Mouse (Mus musculus) monocyte, adult 2 months (primary cell): ENCODE measurements around the gene Hoxb5.

Source experiments
- DNase-seq, 2 experiments: peaks; one replicate each; pipeline ENCODE4 v3.0.0; 2022; ENCODE audit warnings: low spot score in 2 of 2, low read depth in 1 of 2

The Hoxb5 gene

DNA sequence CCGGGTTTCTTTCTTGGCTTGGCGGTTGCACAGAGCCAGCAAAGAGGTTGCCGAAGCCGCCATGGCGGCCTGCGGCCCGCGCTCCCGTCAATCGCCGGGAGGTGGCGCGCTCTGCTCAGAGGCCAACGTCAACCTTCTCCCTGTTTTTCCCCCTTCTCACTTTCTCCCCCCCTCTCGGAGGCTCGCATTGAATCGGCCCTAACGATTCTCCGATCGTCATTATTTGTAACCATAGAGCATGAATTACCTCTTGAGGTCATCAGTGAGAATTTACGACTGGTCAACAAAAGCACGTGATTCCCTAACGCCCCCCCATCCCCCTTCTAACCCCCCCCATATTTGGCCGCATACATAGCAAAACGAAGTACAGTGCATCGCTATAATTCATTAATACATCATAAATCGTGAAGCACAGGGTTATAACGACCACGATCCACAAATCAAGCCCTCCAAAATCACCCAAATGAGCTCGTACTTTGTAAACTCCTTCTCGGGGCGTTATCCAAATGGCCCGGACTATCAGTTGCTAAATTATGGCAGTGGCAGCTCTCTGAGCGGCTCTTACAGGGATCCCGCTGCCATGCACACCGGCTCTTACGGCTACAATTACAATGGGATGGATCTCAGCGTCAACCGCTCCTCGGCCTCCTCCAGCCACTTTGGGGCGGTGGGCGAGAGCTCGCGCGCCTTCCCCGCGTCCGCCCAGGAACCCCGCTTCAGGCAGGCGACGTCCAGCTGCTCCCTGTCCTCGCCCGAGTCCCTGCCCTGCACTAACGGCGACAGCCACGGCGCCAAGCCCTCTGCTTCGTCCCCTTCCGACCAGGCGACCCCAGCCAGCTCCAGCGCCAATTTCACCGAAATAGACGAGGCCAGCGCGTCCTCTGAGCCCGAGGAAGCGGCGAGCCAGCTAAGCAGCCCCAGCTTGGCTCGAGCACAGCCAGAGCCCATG, at the start of gene Hoxb5:
Gene Hoxb5 (plus strand): TSS at position 186 of the 949 bp plus-strand sequence.
- peak in 1 of 2 experiments; percentile 55 for DNase-seq

DNA sequence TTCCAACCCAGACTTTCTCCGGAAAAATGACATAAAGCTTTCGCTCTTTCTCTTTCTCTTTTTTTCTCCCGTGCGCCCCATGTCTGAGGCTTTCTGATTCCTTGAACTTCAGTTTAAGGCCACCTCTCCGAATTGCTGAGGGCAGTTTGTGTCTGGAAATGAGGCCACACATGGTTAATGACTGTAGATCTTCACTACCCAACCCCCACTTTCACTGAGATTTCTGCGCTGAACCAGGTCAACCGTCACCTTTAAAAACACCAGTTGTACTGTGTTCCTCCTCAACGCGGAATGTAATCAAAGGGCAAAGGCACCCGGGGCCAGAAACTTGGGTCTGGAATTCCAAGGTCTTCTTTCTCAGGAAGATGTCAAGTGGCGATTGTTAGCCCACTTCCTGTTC, 48.9 kb upstream of the Hoxb5 start:
- DNase-seq: no peak

DNA sequence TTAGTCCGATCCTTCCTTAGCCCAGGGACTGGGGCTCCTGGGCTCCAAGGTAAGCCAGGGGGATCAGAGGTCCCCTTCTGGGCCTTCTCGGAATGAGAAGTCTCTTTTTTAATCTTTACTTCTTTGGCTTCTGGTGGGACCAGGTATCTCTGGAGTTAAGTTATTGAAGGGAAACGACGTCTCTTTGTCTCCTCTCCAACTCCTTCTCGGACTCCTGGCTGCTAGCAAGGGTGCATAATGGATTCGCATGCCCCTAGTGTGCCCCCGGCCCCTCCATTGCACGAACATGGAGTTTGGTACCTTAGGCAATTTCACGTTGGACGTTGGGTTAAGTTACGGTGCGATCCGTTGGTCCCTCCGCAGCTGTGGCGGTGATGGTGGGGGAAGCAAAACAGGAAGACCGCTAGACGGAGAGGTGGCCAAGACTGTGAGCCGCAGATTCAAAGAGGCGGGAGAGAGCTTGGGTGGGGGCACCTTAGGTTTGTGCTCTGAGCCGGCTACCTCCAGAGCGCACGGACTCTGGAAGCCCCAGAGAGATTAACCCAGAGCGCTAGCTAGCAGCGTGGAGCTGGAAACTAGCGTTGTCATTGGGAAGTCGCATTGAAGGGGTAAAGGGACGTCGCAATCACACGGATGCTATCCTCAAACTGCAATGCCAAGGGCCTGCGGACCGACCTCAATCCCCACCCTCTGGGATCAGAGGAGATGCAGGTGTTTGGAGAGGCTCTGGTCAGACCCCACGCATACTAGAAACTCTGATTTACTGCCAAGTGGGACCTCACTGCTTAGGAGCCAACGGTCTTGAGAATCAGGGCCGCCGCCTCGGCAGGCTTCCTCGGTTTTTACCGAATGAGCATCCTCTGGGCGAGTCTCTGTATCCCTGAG, 47.8 kb upstream of the Hoxb5 start:
- no peak for DNase-seq

DNA sequence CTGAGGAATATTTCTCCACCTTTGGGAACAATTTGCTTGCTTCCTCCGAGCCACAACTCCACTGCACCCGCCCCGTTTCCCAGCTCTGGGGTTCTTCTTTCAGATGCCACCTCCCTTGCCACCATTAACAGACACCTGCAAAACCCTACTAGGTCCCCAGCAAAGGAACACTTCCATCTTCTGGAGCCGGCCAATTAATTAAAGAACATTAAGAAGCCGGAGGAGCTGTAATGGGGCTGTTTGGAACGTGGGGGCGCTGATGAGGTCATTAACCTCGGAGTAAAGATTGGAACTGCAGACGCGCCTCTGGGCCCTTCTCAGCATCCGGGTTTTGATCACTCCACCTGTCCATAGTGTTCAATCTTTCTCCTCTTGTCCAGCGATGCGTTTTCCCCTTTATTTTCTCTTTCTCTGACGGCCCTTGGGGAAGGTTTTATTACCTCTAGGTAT, 47.1 kb upstream of the Hoxb5 start:
- no peak for DNase-seq

DNA sequence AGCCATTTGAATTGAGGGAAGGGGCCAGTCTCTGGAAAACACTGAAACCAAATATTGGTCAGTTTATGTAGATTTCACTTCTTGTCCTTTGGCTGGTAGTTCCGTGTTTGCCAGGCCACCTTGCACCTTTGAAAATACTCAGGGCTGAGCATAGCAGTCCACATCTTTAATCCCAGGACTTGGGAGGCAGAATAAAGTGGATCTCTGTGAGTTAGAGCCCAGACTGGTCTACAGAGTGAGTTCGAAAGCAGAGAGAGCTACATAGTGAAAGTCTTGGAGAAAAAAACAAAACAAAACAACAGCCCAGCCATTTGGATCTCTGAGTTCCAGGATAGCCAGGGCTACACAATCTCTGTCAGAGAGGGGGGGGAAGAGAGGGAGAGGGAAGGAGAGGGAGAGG, 46.0 kb upstream of the Hoxb5 start:
- DNase-seq: no peak

DNA sequence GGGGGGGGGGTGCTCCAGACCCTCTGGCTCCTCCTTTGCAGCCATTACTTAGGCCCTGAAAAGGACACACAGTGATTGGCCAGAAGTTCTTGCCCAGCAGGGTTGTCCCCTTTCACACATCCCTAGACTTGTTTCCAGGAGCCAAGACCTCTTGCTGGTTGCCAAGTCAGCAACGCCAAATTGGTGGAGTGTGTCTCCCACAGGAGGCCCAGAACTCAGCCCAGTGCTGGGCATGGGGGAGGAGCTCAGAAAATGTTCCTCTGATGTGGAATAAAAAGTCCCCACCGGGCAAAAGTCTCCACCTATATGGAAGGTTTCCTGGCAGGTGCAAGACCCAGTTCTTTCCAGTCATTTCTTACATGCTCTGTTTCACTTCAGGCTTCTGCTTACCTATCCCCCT, 44.1 kb upstream of the Hoxb5 start:
- DNase-seq: no peak

DNA sequence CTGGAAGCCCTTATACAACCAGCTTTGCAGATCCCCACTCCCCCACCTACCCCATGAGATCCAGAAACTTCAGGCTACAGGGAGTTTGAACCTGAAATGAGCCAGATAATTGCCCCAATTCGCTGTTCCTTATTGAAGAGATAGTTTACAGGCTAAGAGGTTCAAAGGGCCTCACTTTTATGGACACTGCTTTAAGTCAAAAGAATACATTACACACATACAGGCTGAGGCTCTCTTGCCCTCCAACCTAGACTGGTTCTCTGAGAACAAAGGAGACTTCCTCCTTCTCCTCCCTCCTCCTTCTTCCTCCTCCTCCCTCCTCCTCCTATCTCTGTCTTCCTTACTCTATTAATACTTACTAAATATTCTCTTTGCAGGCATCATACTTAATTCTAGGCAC, 43.6 kb upstream of the Hoxb5 start:
- DNase-seq: no peak

DNA sequence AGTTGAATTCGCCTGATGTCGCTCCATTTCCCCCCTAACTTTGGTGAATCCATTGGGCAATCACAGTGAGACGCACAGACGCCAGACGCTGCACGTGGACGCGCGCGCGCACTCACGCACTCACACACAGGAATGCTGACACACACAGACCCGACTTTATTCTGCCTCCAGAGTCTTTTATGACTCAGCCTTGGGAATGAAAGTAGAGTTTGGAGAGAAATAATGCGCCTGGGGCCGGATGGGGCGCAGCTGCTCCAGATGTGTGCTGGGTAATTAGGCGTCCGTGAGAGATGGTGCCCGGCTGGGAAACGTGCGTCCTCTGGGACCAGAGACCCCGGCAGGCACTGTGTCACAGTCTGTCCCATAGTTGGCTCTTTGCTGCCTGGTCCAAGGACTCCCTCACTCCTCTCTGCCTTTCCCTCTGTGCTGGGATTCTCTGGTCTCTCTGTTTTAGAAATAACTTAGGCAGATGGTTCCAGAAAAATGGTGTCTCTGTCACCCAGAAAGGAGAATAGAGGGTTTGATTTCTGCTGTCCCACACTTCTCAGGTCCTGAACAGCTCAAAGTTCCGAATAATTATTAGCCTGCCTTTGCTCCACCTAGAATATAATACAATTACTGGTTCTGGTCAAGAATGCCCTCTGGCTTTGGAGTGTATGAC, 42.7 kb upstream of the Hoxb5 start:
- DNase-seq: no peak

DNA sequence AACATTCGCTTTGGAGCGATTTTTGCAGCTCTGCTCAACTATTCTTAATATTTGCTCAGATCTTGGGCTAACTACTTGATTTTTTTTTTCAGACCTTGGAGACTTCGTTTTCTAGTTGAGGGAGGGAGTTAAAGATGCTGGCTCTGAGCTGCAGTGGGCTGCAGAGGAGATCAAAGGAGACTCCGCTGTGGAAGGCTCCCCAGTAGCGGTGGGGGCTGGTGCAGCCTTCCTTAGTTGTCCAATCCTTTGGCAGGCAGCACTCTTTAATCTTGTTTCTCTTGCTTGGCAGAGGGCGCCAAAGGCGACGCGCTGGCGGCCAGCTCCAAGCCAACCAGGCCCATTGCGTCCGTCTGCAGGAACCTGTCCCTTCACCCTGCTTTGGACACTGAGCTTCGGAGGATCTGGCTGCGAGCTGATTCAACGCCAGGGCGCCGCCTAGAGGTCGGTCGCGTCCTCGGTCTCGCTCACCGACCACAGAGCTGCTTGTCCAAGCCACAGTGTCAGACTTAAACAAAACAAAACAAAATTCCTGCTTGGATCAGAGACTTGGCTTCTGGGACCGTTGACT, 41.7 kb upstream of the Hoxb5 start:
- DNase-seq: no peak

DNA sequence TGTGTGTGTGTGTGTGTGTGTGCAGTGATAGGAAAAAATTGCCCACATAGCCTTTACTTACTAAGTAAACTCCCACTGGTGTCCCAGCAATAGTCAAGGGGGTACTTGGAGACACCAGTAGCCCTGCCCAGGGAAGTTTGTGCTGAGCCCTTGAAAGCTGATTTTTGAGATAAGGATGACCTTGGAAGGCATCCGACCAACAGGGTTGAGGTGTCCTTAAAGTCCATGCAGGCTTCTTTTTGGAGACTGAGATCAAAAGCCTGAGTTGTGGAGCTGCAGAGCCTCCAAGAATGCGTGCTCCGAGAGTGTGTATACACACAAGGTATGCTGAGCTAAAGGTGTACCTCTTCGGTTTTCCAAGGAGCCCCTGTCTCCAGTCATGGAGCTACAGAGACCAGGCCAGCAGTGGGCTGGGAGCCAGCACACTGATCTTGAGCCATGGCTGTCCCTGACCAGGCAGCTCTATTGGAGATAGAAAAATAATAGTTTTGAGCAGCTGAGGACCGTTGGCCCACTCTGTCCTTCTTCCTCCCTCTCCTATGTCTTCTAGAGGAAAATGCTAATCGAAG, 40.8 kb upstream of the Hoxb5 start:
- no peak for DNase-seq

DNA sequence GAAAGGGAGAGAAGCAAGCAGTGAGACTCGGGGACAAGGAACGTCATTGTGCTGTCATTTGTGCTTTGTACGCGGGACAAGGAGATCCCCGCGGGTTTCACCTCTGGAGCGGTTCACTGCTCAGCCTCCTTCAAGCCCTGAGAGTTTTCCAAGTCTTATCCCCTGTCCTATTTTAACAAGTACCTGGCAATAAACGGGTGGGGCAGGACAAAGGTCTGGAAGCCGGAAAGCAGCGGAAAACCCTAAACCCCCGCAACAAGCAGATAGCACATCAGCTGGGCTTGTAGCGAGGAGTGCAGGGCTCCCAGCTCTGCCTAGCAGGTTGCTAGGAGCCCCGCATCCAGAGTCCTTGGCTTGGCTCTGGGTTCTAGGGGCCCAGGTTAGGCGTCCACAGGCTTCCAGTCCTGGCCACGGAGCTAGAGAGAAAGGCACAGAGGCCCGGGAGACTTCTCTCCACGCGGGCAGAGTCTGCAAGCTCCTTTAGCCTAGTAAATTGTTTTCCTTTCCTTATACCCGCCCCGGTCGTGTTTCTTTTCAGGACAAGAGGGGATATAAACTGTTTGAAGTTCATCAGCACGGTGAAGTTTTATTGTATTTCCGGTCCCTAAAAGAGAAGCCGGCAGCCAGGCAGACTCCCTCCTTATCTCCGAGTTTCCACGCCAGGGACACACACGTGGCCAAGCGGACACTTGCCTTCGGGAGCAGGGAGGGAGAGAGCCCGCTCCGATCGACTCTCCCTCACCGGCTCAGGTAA, 39.3 kb upstream of the Hoxb5 start:
- no peak for DNase-seq

DNA sequence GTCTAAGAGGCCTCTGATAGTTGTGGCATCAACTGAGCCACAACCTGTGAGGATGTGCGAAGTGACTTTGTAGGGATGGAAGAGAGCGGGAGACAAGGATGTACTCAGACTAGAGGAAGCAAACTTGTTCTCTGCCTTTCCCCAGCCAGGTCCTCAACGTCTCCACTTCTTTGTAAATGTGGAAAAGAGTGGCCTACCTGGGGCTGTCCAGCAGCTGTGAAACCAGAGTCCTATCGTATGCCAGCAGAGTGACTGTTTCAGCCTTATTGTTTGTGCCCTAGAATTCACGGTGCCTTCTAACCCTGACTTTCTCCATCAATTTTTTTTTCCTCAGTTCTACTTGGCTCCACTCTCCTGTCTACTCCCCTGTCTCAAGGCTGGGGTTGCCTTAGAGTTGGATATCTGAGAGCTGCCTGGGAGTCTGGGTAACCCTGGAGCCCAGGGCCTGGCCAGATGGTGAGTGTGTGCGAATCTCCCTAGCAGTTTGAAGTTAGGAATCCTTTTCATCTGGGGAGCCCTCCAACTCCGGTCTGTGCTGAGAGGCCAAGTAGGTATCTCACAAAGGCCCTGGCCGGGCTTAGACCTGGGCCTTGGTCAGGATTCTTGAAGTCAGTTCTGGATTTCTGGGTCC, 38.6 kb upstream of the Hoxb5 start:
- no peak for DNase-seq

DNA sequence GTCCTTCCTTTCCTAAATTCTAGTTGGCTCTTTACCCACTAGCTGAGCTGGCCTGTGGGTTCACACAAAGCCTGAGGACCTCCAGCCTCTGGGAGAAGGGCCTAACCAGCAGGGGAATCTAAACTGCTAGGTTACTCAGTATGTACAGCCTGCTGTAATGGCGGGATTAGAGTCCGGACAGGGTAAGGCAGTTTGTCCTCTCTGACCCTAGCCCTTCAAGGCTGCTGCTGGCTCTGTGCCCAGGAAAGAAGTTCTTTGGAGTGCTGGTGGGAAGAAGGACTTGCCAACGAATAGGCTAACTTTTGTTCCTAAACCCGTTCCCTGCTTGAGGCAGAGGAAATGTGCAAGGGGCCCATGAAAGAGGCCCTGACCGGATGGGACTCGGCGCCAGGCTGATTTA, 37.2 kb upstream of the Hoxb5 start:
- no peak for DNase-seq

DNA sequence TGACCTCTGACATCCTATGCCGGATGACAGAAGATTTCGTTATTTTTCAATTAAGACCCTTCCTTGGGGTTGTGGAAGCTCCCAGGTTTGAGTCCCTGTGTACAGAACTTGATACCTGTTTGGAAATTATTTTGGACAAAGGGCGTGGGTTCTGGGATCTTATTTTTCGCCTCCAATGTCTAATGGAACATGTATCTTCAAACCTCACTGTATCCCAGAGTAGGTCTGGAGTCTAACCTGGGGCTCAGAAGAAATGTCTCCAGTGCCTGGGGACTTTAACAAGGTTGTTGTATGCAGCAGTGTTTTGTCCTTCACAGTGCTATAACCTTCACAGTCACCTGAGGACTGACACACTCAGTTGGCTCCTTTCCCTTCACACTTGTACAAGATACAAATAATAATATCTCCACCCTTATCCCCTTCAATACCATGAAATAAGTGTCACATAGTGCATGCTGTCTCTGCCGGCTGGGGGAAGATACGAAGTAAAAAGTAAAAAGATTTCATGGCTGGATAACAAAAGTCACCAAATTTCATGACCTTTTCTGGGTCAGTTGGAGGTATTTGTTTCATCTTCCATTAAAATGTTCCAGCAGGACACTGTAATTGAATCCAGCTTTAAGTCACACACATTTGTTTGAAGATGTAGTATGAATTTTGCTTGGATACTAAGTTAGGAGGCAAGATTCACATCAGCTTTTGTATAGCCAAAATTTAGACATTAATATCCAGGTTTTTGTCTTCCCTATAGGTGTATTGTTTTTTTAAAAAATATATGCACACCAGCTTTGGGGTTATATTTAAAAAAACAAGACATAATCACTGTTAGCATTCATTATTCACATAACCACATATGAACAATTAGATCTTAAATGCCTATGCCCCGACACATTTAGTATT, 35.9 kb upstream of the Hoxb5 start:
- no peak for DNase-seq

DNA sequence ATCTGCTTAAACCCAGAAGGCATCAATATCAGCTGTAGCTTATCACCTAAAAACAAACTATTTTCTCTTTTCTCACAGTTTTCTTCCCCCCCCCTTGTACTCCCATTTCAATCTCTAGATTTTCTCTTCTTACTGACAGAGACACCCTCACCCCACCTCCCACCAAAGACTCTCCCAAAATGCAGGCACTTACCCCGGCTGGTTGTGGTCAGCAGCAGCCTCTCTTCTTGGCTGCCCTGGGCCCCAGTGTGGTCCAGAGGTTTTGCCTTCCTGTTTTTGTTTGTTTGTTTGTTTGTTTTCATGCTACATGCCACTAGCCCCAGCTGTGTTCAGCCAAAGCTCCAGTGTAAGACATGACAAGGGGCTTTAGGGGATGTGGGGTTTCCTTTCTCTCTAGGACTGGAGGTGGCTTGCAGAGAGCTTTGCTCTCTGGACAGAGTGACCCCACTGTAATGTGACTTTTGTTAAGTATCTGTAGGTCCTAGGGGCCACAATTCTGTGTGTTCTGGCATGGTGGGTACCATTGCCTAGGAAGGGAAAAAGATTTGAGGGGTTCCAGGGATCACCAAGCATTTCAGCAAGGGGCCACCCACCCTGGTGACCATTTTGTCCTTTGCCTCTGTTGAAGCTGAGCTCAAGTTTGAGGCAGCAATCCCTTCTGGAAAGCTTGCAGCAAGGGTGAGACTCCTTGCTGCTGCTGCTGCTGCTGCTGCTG, 34.9 kb upstream of the Hoxb5 start:
- DNase-seq: no peak

DNA sequence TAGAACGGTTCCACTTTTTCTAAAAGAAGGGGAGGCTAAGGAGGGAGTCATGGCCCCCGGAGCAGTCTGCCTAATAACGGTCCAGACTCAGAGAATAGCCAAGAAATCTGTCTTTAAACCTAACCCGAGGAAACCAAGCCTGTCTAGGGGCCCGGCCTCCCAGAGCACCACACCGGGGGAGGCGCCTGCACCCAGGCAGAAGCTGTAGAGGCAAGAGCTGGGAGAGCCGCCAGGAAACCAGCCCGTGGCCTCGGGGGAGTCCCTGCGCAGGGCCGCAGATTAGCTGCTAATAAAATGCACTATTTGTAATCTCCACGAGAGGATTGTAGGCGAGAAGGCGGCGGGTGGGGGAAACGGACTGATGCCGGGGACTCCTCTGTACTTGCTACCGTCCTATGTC, 33.3 kb upstream of the Hoxb5 start:
- no peak for DNase-seq

DNA sequence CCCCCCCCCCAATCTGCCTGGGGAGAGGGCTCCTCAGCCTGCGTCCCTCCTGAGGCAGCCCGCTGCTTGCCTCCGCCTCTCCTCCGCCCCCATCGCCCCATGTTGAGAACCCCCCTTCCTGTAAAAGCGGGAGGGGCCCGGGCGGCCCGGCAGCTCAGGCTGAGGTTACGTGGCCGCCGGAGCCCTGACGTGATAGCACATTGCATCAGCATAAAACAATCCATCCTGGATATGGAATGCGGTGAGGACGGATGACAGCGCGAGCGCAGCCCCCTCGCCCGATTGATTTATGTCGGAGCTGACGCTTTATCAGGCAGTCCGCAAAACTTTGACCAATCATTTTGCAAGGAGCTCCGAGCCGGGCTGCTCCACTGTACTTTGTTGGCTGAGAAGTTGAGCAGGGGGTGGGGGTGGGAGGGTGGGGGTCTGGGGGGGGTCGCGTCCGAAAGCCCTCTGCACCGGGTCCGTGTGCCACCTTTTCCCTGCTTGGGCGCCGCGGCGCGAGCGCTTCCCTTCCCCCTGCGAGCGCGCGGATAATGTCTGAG, 32.1 kb upstream of the Hoxb5 start, which contains the start of gene Hoxb9:
Gene Hoxb9 (plus strand): TSS at position 462 of the 545 bp plus-strand sequence.
- no peak for DNase-seq
